Mouse (Mus musculus) inflammation-experienced regulatory T-cells (primary cell): ENCODE results near the gene Ube2n. TPM values are rescaled to one million over a fixed set of nuclear protein-coding genes. Genes with fewer than 3 reads are reported as not detected.

Experiments used
- polyA plus RNA-seq, 2 experiments: library from polyadenylated mRNA; unstranded; fragments of 100-300 nt; shearing (Covaris generic); gene quantifications; one replicate each; pipeline ENCODE4 v1.2.1; 2017

Ube2n gene
- 100 to 1,000 TPM; 274 to 292 TPM for polyA plus RNA-seq

DNA sequence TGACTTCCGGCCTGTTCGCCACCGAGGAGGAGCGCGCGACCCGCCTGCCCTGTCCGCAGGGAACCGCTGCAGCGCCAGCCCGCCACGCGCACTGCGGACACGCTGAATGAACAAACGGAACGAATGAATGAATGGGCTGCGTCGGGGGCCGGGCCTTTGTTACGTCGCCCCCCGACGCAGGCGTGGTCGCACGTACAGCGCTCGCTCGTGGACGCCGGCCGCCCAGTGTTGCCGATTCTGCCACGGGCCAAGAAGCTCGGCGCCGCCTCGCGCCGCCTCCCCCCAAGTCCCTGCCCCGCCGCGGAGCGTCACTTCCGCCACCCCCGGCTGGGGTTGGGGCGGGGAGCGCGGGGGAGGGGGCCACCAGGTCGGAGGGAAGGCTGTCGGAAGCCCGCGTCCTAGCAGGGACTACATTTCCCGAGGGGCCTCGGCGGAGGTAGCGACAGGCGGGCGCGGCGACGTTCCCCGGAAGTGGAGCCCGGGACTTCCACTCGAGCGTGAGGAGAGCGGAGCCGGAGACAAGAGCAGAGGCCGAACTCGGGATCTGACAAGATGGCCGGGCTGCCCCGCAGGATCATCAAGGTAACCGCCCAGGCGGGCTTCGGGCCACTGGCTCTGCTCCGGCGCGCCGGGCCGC lies at the start of gene Ube2n:
Gene Ube2n, plus strand, starts transcription at position 490 of the 637 bp plus-strand sequence.

DNA sequence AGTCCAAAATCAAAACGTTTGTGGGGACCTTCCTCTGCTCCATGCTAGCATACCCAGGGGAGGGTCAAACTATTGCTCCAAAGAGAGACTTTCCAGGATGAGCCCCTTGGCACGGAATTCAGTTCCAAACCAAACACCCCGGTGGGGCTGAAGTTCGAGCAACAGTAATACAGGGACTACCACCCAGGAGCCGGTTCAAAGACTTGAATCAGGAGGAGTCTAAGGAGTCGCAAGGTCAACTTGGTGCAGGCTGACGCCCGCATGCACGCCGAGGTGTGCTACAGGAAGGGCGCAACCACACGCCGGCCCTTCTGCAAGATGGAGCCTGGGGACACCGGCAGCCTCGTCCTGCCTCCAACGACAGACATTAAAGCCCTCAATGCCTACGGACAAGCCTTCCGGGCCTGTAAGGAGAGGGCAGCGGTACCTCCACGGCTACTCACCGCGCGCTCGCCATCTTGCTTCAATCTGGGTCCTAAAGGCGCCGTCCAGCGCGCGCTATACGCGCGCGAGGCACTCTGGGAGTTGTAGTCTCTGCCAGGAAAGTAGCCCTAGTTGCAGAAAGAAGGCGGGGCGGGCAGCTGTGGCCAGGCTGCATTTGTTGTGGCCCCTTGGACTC lies 13.4 kb upstream of the Ube2n start, which contains the start of gene Mrpl42:
Gene Mrpl42, minus strand, starts transcription at position 478 of the 619 bp plus-strand sequence.

DNA sequence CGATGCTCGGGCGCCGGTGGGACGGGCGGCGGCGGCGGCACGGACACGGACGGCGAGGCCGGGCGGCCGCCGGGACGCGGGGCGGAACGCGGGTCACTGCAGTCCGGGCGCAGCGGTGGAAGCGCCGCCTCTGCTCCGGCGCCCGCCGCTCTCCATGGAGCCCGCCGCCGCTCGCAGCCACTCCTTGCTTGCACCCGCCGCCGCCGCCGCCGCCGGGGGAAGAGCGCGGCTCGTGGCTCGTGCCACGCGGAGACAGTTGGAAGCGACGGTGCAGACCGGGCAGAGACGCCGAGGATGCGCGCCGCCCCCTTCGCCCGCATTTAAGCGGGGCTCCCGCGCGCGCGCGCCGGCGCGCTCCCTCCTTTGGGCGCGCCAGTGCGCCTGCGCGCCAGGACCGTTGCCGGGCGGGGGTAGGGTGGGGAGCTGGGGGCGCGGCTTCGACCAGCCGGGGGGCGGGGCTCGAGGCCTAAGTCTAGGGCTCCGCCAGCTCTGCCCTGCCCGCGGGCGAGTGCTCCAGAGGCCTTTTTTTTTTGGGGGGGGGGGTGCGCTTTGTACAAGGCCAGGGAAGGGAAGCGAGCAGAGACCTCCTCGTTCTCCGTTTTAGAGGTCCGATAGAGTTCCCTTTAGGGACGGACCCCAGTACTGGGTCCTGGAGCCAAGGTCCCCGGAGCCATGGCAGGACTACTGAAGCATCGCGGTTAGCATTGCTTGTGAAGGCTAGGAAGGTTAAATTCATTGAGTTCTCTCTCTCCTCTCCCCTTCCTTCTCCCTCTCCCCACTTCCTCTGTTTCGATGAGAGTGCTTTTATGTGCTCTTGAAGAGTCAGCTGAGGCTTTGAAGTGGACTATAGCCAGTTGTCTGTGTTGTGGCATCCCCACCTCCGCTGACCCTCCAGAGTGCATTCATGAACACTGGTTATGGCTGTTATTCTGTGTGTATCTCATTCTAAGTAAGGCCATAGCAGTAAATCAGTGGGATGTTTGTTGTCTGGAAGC lies 49.2 kb downstream of the Ube2n start, which contains the start of gene Nudt4:
Gene Nudt4, minus strand, starts transcription at position 296 of the 995 bp plus-strand sequence.

Other genes starting within 250 kb of the Ube2n start
- 10 to 100 TPM; 25.9 to 30.2 TPM for gene Cradd, start 191.0 kb upstream of the Ube2n start, polyA plus RNA-seq
- gene Socs2, start 98.0 kb upstream of the Ube2n start, polyA plus RNA-seq = 100 to 1,000 TPM in 1 of 2 experiments, 10 to 100 TPM in 1; 66.8 to 106 TPM
- gene Mrpl42, start 13.2 kb upstream of the Ube2n start, polyA plus RNA-seq = 100 to 1,000 TPM; 120 to 123 TPM
- 10 to 100 TPM; 39.2 to 49.2 TPM for gene Nudt4, start 49.0 kb downstream of the Ube2n start, polyA plus RNA-seq
- 1 to 10 TPM in 1 of 2 experiments, not detected in 1; 6.8 TPM for gene Anapc15-ps, start 158.3 kb downstream of the Ube2n start, polyA plus RNA-seq